Mouse (Mus musculus): ENCODE results near the gene Clstn2. TPM values are rescaled to one million over a fixed set of nuclear protein-coding genes. Genes with fewer than 3 reads are reported as not detected.

The Clstn2 gene
- polyA plus RNA-seq, 1 experiment from 2014 or later = 0.36 TPM

- H3K9me3 ChIP-seq = no peaks in the 10 kb centered on the region
- no peak for ATAC-seq (ENCODE audit: extremely low read depth, insufficient number of reproducible peaks, low FRiP score, low TSS enrichment)
- no peaks in the 10 kb centered on the region for H3K36me3 ChIP-seq
- H3K4me1 ChIP-seq = no peaks in the 10 kb centered on the region
- H3K9ac ChIP-seq = no peak overlapping the region
- H3K27ac ChIP-seq (replicated peaks) = no peak overlapping the region
- 58% methylated on average over 3 of the region's 3 CpGs for WGBS
- no peak overlapping the region for H3K4me2 ChIP-seq
- H3K27me3 ChIP-seq (replicated peaks) = 0 out of 2 replicates have a peak, but pooled peaks cover 3% of the 10 kb centered on the region
- no peak overlapping the region for H3K4me3 ChIP-seq
Observed at GRCm38 (mm10) chr9:97634831-97635230, 398.1 kb downstream of the Clstn2 start.

GRCm38 (mm10) chr9:97629180-97629579 is 403.8 kb downstream of the Clstn2 start:
- Histone ChIP-seq H3K9ac (no peak overlapping the region), H3K27ac (replicated peaks) (no peak overlapping the region), H3K4me1 (no peaks in the 10 kb centered on the region; the same call in 1 of the 2 replicates), H3K4me2 (no peak overlapping the region), H3K27me3 (replicated peaks) (no peaks in the 10 kb centered on the region), H3K36me3 (no peaks in the 10 kb centered on the region), H3K4me3 (no peak overlapping the region), H3K9me3 (no peaks in the 10 kb centered on the region)
- no peak for ATAC-seq (ENCODE audit: extremely low read depth, insufficient number of reproducible peaks, low FRiP score, low TSS enrichment)
- 35% methylated on average over 3 of the region's 3 CpGs for WGBS

DNA sequence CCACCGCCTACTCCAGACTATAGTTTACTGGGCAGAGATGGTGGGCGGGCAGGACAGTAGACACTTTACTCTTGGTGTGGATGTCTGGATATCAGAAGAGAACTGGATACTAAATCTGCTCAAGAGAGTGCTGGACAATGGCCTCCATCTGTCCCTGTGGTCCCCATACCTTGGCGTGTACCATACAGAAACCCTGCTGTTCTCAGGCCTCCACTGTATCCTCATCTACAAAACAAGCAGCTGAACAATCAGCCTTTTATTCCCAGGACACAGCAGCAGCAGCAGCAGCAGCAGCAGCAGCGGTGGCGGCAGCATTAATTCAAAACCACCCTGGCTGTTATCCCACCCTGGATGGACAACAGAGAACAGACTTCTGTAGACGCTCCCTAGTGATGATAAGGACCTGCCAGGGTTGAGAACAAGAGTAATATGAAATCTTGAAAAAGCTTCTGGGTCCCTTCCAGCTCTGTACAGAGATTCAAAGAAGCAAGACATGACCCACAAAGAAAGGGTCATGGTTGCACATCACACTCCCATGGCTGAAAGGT is 404.5 kb downstream of the Clstn2 start:
- Histone ChIP-seq H3K36me3 (no peaks in the 10 kb centered on the region), H3K9ac (no peak overlapping the region), H3K4me1 (no peaks in the 10 kb centered on the region; the same call in 1 of the 2 replicates), H3K4me2 (no peak overlapping the region), H3K4me3 (no peak overlapping the region), H3K9me3 (no peaks in the 10 kb centered on the region), H3K27ac (replicated peaks) (no peak overlapping the region), H3K27me3 (replicated peaks) (0 out of 2 replicates have a peak, but pooled peaks cover under 1% of the 10 kb centered on the region)
- no peak for ATAC-seq (ENCODE audit: extremely low read depth, insufficient number of reproducible peaks, low FRiP score, low TSS enrichment)
- WGBS = 58% methylated on average over 6 of the region's 6 CpGs

DNA sequence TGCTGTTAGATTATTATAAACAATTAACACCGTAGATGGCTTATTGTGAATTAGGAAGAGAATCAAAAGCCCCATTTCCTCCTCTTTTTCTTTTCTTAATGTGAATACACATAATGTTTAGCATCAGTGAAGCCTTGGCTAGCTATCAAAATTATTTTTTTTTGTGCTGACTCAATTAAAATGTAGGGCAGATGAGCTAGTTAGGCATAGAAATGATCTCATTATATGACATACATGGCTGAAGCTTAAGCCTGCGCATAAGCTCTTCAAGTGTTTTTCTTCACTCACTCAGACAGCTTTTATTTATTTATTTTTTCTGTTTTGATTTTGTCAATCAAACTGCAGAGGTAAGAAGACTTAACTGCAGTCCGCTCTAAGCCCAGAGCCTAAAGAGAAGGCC is 405.1 kb downstream of the Clstn2 start:
- ATAC-seq (ENCODE audit: extremely low read depth, insufficient number of reproducible peaks, low FRiP score, low TSS enrichment) = no peak
- no peak overlapping the region for H3K9ac ChIP-seq
- WGBS = 82% methylated on average over 3 of the region's 3 CpGs
- no peak overlapping the region for H3K27ac ChIP-seq (replicated peaks)
- H3K9me3 ChIP-seq = no peaks in the 10 kb centered on the region
- H3K27me3 ChIP-seq (replicated peaks) = 0 out of 2 replicates have a peak, but pooled peaks cover 4% of the 10 kb centered on the region
- no peaks in the 10 kb centered on the region for H3K36me3 ChIP-seq
- H3K4me1 ChIP-seq = no peaks in the 10 kb centered on the region; the same call in 1 of the 2 replicates
- no peak overlapping the region for H3K4me3 ChIP-seq
- no peak overlapping the region for H3K4me2 ChIP-seq

GRCm38 (mm10) chr9:97610566-97610965 is 422.4 kb downstream of the Clstn2 start:
- 64% methylated on average over 7 of the region's 7 CpGs for WGBS
- no peaks in the 10 kb centered on the region for H3K36me3 ChIP-seq

DNA sequence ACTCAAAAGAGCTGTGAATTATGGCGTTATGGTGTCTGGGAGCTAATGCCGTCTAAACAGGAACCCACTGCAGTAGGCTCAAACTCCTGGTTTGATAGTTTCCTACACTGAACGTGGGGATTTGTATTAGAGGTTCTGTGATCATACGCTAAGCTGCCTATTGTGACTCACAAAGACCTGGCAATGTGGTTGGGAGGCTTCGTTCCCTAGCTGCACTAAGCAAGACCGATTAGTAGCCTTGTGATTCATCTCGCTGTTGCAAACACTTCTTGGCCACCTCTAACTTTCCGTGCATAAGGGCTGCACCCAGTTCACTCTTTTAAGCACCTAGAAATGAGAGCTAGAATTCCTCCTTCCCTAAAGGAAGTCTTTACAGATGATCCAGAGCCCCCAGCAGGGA is 429.3 kb downstream of the Clstn2 start:
- Histone ChIP-seq H3K27ac (replicated peaks) (no peak overlapping the region), H3K9ac (no peak overlapping the region), H3K4me3 (no peak overlapping the region), H3K9me3 (no peaks in the 10 kb centered on the region), H3K4me1 (no peaks in the 10 kb centered on the region), H3K27me3 (replicated peaks) (0 out of 2 replicates have a peak, but pooled peaks cover 2% of the 10 kb centered on the region), H3K36me3 (no peaks in the 10 kb centered on the region), H3K4me2 (no peak overlapping the region)
- WGBS = 80% methylated on average over 8 of the region's 8 CpGs
- no peak for ATAC-seq (ENCODE audit: extremely low read depth, insufficient number of reproducible peaks, low FRiP score, low TSS enrichment)

More at GRCm38 (mm10) chr9:97610566-97610965, 422.4 kb downstream of the Clstn2 start:
- Histone ChIP-seq H3K27ac (replicated peaks) (no peak overlapping the region), H3K4me3 (no peak overlapping the region), H3K9ac (no peak overlapping the region), H3K27me3 (replicated peaks) (no peaks in the 10 kb centered on the region), H3K4me2 (no peak overlapping the region), H3K4me1 (no peaks in the 10 kb centered on the region), H3K9me3 (no peaks in the 10 kb centered on the region)
- no peak for ATAC-seq (ENCODE audit: extremely low read depth, insufficient number of reproducible peaks, low FRiP score, low TSS enrichment)

DNA sequence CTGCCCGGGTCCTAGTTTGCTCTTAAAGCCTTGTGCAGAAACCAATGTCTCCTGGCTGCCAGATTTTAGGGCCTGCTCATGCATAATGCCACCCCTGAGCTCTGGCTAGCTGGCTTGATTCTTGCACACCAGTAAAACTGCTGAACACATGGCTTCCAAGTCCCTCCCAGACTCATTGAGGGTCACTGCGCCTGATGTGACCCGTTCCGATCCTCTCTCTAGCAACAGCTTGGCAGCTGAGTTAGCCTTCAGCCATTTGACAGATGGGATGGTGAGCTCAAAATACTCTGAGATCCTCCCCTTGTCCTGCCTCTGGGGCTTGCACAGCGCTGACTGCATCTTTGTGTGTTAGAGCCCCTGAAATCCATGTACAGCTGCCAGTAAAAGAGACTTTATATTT is 430.5 kb downstream of the Clstn2 start:
- ATAC-seq (ENCODE audit: extremely low read depth, insufficient number of reproducible peaks, low FRiP score, low TSS enrichment) = no peak

GRCm38 (mm10) chr9:97599006-97599405 is 434.0 kb downstream of the Clstn2 start:
- 0 out of 2 replicates have a peak, but pooled peaks cover 2% of the 10 kb centered on the region for H3K27me3 ChIP-seq (replicated peaks)
- H3K9ac ChIP-seq = no peak overlapping the region
- no peaks in the 10 kb centered on the region for H3K4me1 ChIP-seq
- no peaks in the 10 kb centered on the region for H3K36me3 ChIP-seq
- no peak overlapping the region for H3K4me2 ChIP-seq
- no peaks in the 10 kb centered on the region for H3K9me3 ChIP-seq
- ATAC-seq (ENCODE audit: extremely low read depth, insufficient number of reproducible peaks, low FRiP score, low TSS enrichment) = no peak
- 84% methylated on average over 3 of the region's 3 CpGs for WGBS
- H3K4me3 ChIP-seq = no peak overlapping the region
- H3K27ac ChIP-seq (replicated peaks) = no peak overlapping the region

More for the DNA sequence above, 430.5 kb downstream of the Clstn2 start:
- H3K9ac ChIP-seq = no peak overlapping the region
- no peaks in the 10 kb centered on the region for H3K36me3 ChIP-seq
- no peaks in the 10 kb centered on the region for H3K9me3 ChIP-seq
- 51% methylated on average over 5 of the region's 5 CpGs for WGBS
- no peak overlapping the region for H3K4me3 ChIP-seq
- 0 out of 2 replicates have a peak, but pooled peaks cover 2% of the 10 kb centered on the region for H3K27me3 ChIP-seq (replicated peaks)
- no peak overlapping the region for H3K27ac ChIP-seq (replicated peaks)
- no peak overlapping the region for H3K4me2 ChIP-seq
- H3K4me1 ChIP-seq = no peaks in the 10 kb centered on the region

- peaks cover 6% of the 10 kb centered on the region for H3K4me1 ChIP-seq
- no peak overlapping the region for H3K27ac ChIP-seq (replicated peaks)
- WGBS = 67% methylated on average over 4 of the region's 4 CpGs
- H3K36me3 ChIP-seq = no peaks in the 10 kb centered on the region
- no peaks in the 10 kb centered on the region for H3K9me3 ChIP-seq
- no peaks in the 10 kb centered on the region; the same call in 1 of the 2 replicates for H3K27me3 ChIP-seq (replicated peaks)
- H3K9ac ChIP-seq = no peak overlapping the region
- H3K4me2 ChIP-seq = no peak overlapping the region
- ATAC-seq (ENCODE audit: extremely low read depth, insufficient number of reproducible peaks, low FRiP score, low TSS enrichment) = no peak
- H3K4me3 ChIP-seq = no peak overlapping the region
Observed at GRCm38 (mm10) chr9:97590712-97591111, 442.3 kb downstream of the Clstn2 start.

DNA sequence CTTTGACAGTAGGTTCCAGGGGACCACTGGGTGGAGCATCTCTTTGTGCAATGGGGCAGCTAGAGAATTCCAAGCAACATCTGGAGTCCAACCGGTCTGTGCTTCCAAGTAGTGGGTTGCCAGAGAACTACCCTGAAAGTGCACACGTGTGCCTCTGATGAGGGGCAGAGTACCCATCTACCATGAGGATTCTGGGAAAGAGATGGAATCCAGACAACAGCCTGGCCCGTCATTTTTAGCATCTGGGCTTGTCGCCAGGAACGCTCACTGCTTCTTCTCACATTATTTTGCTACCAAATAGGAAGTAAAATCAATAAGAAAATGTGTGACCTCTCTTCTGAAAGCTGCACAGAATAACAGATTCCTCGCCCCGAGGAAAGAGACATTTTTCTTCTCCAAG is 462.1 kb downstream of the Clstn2 start:
- H3K9me3 ChIP-seq = no peaks in the 10 kb centered on the region
- H3K9ac ChIP-seq = no peak overlapping the region
- no peak overlapping the region for H3K4me2 ChIP-seq
- H3K4me1 ChIP-seq = peaks cover 3% of the 10 kb centered on the region
- no peak overlapping the region for H3K27ac ChIP-seq (replicated peaks)
- 57% methylated on average over 7 of the region's 7 CpGs for WGBS
- no peaks in the 10 kb centered on the region for H3K36me3 ChIP-seq
- no peak overlapping the region for H3K4me3 ChIP-seq
- no peak for ATAC-seq (ENCODE audit: extremely low read depth, insufficient number of reproducible peaks, low FRiP score, low TSS enrichment)
- no peaks in the 10 kb centered on the region; the same call in 1 of the 2 replicates for H3K27me3 ChIP-seq (replicated peaks)

- no peaks in the 10 kb centered on the region; the same call in 1 of the 2 replicates for H3K27me3 ChIP-seq (replicated peaks)
- H3K9ac ChIP-seq = no peak overlapping the region
- H3K4me1 ChIP-seq = no peaks in the 10 kb centered on the region
- WGBS = 81% methylated on average over 6 of the region's 6 CpGs
- H3K4me3 ChIP-seq = no peak overlapping the region
- H3K36me3 ChIP-seq = no peaks in the 10 kb centered on the region
- no peak overlapping the region for H3K27ac ChIP-seq (replicated peaks)
- H3K9me3 ChIP-seq = no peaks in the 10 kb centered on the region
- no peak for ATAC-seq (ENCODE audit: extremely low read depth, insufficient number of reproducible peaks, low FRiP score, low TSS enrichment)
- H3K4me2 ChIP-seq = no peak overlapping the region
Observed at GRCm38 (mm10) chr9:97563121-97563520, 469.9 kb downstream of the Clstn2 start.

DNA sequence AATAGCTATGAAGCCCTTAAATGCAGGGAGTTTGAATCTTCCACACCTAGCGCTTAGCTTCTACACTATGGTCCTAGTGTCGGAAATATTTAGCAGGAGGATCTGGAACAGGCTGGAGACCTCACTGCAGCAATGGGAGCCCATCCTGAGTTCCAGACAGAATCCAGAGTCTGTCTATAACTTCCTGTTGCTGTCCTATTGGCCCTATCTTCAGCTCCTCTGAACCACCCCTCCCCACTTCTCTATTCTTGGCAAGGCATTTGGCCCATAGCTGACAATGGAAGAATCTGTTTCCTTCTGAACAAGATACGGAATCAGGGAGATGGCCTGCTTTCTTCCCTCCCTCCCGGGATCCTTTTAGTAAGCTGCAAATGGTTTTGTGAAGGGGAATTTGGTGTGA is 488.6 kb downstream of the Clstn2 start:
- 57% methylated on average over 4 of the region's 4 CpGs for WGBS
- no peak overlapping the region for H3K4me3 ChIP-seq
- H3K36me3 ChIP-seq = no peaks in the 10 kb centered on the region
- H3K9me3 ChIP-seq = no peaks in the 10 kb centered on the region
- H3K4me2 ChIP-seq = no peak overlapping the region
- H3K27ac ChIP-seq (replicated peaks) = no peak overlapping the region
- 0 out of 2 replicates have a peak, but pooled peaks cover 2% of the 10 kb centered on the region for H3K4me1 ChIP-seq
- peaks cover 7% of the 10 kb centered on the region; the same call in 1 of the 2 replicates for H3K27me3 ChIP-seq (replicated peaks)
- no peak overlapping the region for H3K9ac ChIP-seq
- no peak for ATAC-seq (ENCODE audit: extremely low read depth, insufficient number of reproducible peaks, low FRiP score, low TSS enrichment)

Measured in heart, embryonic 13.5 days (tissue).